Mouse (Mus musculus): ENCODE measurements around the gene Herpud2.

GRCm38 (mm10) chr9:25072666-25073065, 79.0 kb downstream of the Herpud2 start:
- TF ChIP-seq POLR2A (IDR thresholded peaks at IDR 0.05; ENCODE audit: borderline replicate concordance, insufficient read depth, low read length), result no peak
- no peak for TF ChIP-seq CTCF (IDR thresholded peaks at IDR 0.05; ENCODE audit: borderline replicate concordance, insufficient read depth, low read depth, low read length)

Data from cerebellum, adult 2 months (tissue).